Comparison of ENCODE assay signal across 8 mouse cellular contexts in genomic region chr10:88503421-88504314, GRCm38 (mm10). TPM values are rescaled to one million over a fixed set of nuclear protein-coding genes. Genes with fewer than 3 reads are reported as not detected.
DNase-seq lines count a peak whose midpoint lies in the region; ATAC-seq and TF ChIP-seq lines count a peak whose summit lies in the region.

Chpt1 (minus strand) TSS chr10:88504073.

- H3K9ac ChIP-seq in CH12.LX (ENCODE audit: insufficient read depth, low read depth) = peak within 1 kb of the TSS; percentile 70
- peak within 1 kb of the TSS; percentile 79 for H3K9ac ChIP-seq in forebrain, embryonic 11.5 days (ENCODE audit: low read length)
- peak within 1 kb of the TSS; percentile 85 for H3K9ac ChIP-seq in heart, embryonic 15.5 days
- H3K9ac ChIP-seq in liver, embryonic 15.5 days = peak within 1 kb of the TSS; percentile 64
- peak within 1 kb of the TSS; percentile 74 for H3K9ac ChIP-seq in neural tube, embryonic 12.5 days
- H3K9ac ChIP-seq in stomach, postnatal 0 days (ENCODE audit: low read length) = peak within 1 kb of the TSS; percentile 91

- H3K36me3 ChIP-seq in CH12.LX (replicated peaks in 1 of 2; ENCODE audit: control insufficient read depth in 1 of 2, insufficient read depth in 1 of 2, low read length in 1 of 2) = no peaks in the 10 kb centered on the region
- H3K36me3 ChIP-seq in forebrain, embryonic 11.5 days (ENCODE audit: control insufficient read depth, insufficient read depth, low read length) = no peaks in the 10 kb centered on the region
- no peaks in the 10 kb centered on the region for H3K36me3 ChIP-seq in heart, embryonic 15.5 days
- no peaks in the 10 kb centered on the region for H3K36me3 ChIP-seq in liver, embryonic 15.5 days (replicated peaks)
- H3K36me3 ChIP-seq in neural tube, embryonic 12.5 days = no peaks in the 10 kb centered on the region
- H3K36me3 ChIP-seq in stomach, postnatal 0 days (ENCODE audit: control insufficient read depth, insufficient read depth, low read length) = no peaks in the 10 kb centered on the region

- WGBS in forebrain, embryonic 11.5 days = under 1% methylated on average over 64 of the region's 80 CpGs
- 0% methylated on average over 57 of the region's 80 CpGs for WGBS in heart, embryonic 15.5 days
- under 1% methylated on average over 79 of the region's 80 CpGs for WGBS in liver, embryonic 15.5 days (ENCODE audit: insufficient replicate concordance)
- WGBS in neural tube, embryonic 12.5 days = under 1% methylated on average over 60 of the region's 80 CpGs
- WGBS in stomach, postnatal 0 days = under 1% methylated on average over 33 of the region's 80 CpGs

- TF ChIP-seq EP300 in CH12.LX (IDR thresholded peaks at IDR 0.05; ENCODE audit: low read length) = no peak
- no peak for TF ChIP-seq EP300 in stomach, postnatal 0 days (optimal IDR thresholded peaks at IDR 0.05)

- no peaks in the 10 kb centered on the region for H3K9me3 ChIP-seq in CH12.LX (replicated peaks; ENCODE audit: low read length)
- no peaks in the 10 kb centered on the region for H3K9me3 ChIP-seq in forebrain, embryonic 11.5 days (ENCODE audit: control insufficient read depth, low read length)
- no peaks in the 10 kb centered on the region for H3K9me3 ChIP-seq in heart, embryonic 15.5 days (replicated peaks)
- H3K9me3 ChIP-seq in liver, embryonic 15.5 days (replicated peaks) = no peaks in the 10 kb centered on the region
- H3K9me3 ChIP-seq in neural tube, embryonic 12.5 days = no peaks in the 10 kb centered on the region
- H3K9me3 ChIP-seq in stomach, postnatal 0 days (ENCODE audit: control insufficient read depth, low read length) = no peaks in the 10 kb centered on the region

- ATAC-seq in forebrain, embryonic 11.5 days (replicated peaks; ENCODE audit: low FRiP score) = peak; percentile 96
- ATAC-seq in heart, embryonic 15.5 days (replicated peaks; ENCODE audit: insufficient number of reproducible peaks, insufficient read depth, low FRiP score, low read depth) = peak; percentile 96
- ATAC-seq in liver, embryonic 15.5 days (ENCODE audit: insufficient read depth) = peak; percentile 96
- ATAC-seq in neural tube, embryonic 12.5 days (ENCODE audit: low FRiP score, low read depth) = peak; percentile 96
- ATAC-seq in stomach, postnatal 0 days (ENCODE audit: low FRiP score, low TSS enrichment) = peak; percentile 94

- in situ Hi-C loops in CH12.LX (cut with MboI; ENCODE audit: low pct_ligation_motif_present, low pct_unique_long_range_greater_than_20kb, low sequenced_read_pairs) = no loop called here

- no peak for TF ChIP-seq CTCF in CH12.LX (conservative IDR thresholded peaks at IDR 0.05 in 1 of 2, IDR thresholded peaks at IDR 0.05 in 1 of 2; ENCODE audit: low read depth in 2 of 2, low read length in 2 of 2)
- no peak for TF ChIP-seq CTCF in stomach, postnatal 0 days (IDR thresholded peaks at IDR 0.05; ENCODE audit: low read depth)

- peaks cover 5% of the 10 kb centered on the region for H3K27me3 ChIP-seq in CH12.LX (replicated peaks)
- no peaks in the 10 kb centered on the region for H3K27me3 ChIP-seq in forebrain, embryonic 11.5 days (ENCODE audit: control insufficient read depth, insufficient read depth, low read length)
- H3K27me3 ChIP-seq in heart, embryonic 15.5 days = no peaks in the 10 kb centered on the region
- H3K27me3 ChIP-seq in liver, embryonic 15.5 days = peaks cover 8% of the 10 kb centered on the region; the same call in 1 of the 2 replicates
- no peaks in the 10 kb centered on the region for H3K27me3 ChIP-seq in neural tube, embryonic 12.5 days (replicated peaks)
- H3K27me3 ChIP-seq in stomach, postnatal 0 days (ENCODE audit: control insufficient read depth, insufficient read depth, low read length) = no peaks in the 10 kb centered on the region

- peaks cover 0 to 24% of the 10 kb centered on the region in 2 experiments; a peak in 2 of 4 replicates for H3K4me1 ChIP-seq in CH12.LX (ENCODE audit: control insufficient read depth in 1 of 2, insufficient read depth in 2 of 2)
- peaks cover 4% of the 10 kb centered on the region; the same call in 1 of the 2 replicates for H3K4me1 ChIP-seq in forebrain, embryonic 11.5 days (replicated peaks; ENCODE audit: control insufficient read depth, insufficient read depth, low read length)
- H3K4me1 ChIP-seq in heart, embryonic 15.5 days (replicated peaks) = peaks cover 22% of the 10 kb centered on the region
- H3K4me1 ChIP-seq in liver, embryonic 15.5 days (replicated peaks) = peaks cover 15% of the 10 kb centered on the region
- peaks cover 4% of the 10 kb centered on the region; the same call in 1 of the 2 replicates for H3K4me1 ChIP-seq in neural tube, embryonic 12.5 days
- 0 out of 2 replicates have a peak, but pooled peaks cover 2% of the 10 kb centered on the region for H3K4me1 ChIP-seq in stomach, postnatal 0 days (replicated peaks; ENCODE audit: control insufficient read depth, insufficient read depth)

- H3K4me3 ChIP-seq in CH12.LX (replicated peaks in 1 of 3; ENCODE audit: low read depth in 2 of 3, low read length in 2 of 3, poor library complexity in 1 of 3) = peak within 1 kb of the TSS; percentile 59 to 97 (median 74)
- peak within 1 kb of the TSS; percentile 70 for H3K4me3 ChIP-seq in forebrain, embryonic 11.5 days (ENCODE audit: low read depth, low read length)
- H3K4me3 ChIP-seq in heart, embryonic 15.5 days = peak within 1 kb of the TSS; percentile 71
- H3K4me3 ChIP-seq in liver, embryonic 15.5 days (replicated peaks) = peak within 1 kb of the TSS; percentile 67
- peak within 1 kb of the TSS; percentile 67 for H3K4me3 ChIP-seq in neural tube, embryonic 12.5 days
- H3K4me3 ChIP-seq in stomach, postnatal 0 days (ENCODE audit: low read depth, low read length) = peak within 1 kb of the TSS; percentile 73

- no peak for TF ChIP-seq RAD21 in CH12.LX (IDR thresholded peaks at IDR 0.05; ENCODE audit: low read depth, low read length)

- H3K4me2 ChIP-seq in CH12.LX (ENCODE audit: insufficient read depth, low read depth, poor library complexity, severe bottlenecking) = peak within 1 kb of the TSS; percentile 93
- peak within 1 kb of the TSS; percentile 84 for H3K4me2 ChIP-seq in forebrain, embryonic 11.5 days (ENCODE audit: low read depth, low read length, severe bottlenecking)
- H3K4me2 ChIP-seq in heart, embryonic 15.5 days = peak within 1 kb of the TSS; percentile 87
- H3K4me2 ChIP-seq in liver, embryonic 15.5 days = peak within 1 kb of the TSS; percentile 95
- H3K4me2 ChIP-seq in neural tube, embryonic 12.5 days (replicated peaks) = peak within 1 kb of the TSS; percentile 81
- peak within 1 kb of the TSS; percentile 80 for H3K4me2 ChIP-seq in stomach, postnatal 0 days (replicated peaks; ENCODE audit: low read depth)

- no peak within 1 kb of the TSS for H3K27ac ChIP-seq in CH12.LX (ENCODE audit: insufficient read depth, low read depth)
- no peak within 1 kb of the TSS for H3K27ac ChIP-seq in forebrain, embryonic 11.5 days (ENCODE audit: low read depth, low read length)
- peak within 1 kb of the TSS; percentile 72 for H3K27ac ChIP-seq in heart, embryonic 15.5 days
- no peak within 1 kb of the TSS for H3K27ac ChIP-seq in liver, embryonic 15.5 days (replicated peaks)
- H3K27ac ChIP-seq in neural tube, embryonic 12.5 days = peak within 1 kb of the TSS; percentile 6; the same call in 1 of the 2 replicates
- H3K27ac ChIP-seq in stomach, postnatal 0 days (replicated peaks) = peak within 1 kb of the TSS; percentile 88

- peak; percentile 68 for TF ChIP-seq POLR2A in CH12.LX (IDR thresholded peaks at IDR 0.05; ENCODE audit: low read depth, low read length)

- H3K79me2 ChIP-seq in CH12.LX (replicated peaks; ENCODE audit: control insufficient read depth, extremely low read depth, insufficient read depth, poor library complexity, severe bottlenecking) = no peaks in the 10 kb centered on the region

- peak; percentile 71 for DNase-seq in CH12.LX (ENCODE audit: extremely low read depth)
- peak; percentile 55 for DNase-seq in c-Kit-positive CD71-negative TER-119-negative erythroid progenitor cells, embryonic 14.5 days (ENCODE audit: low read depth)
- peak; percentile 96 for DNase-seq in forebrain, embryonic 11.5 days (ENCODE audit: low spot score)
- peak; percentile 90 to 97 for DNase-seq in kidney, postnatal 25 days
- peak; percentile 97 for DNase-seq in stomach, postnatal 0 days (ENCODE audit: low spot score)

- dilution Hi-C loops in CH12.LX (cut with MboI; ENCODE audit: extremely low pct_ligation_motif_present, extremely low pct_unique_long_range_greater_than_20kb, low sequenced_read_pairs) = no loop called here

TF ChIP-seq in CH12.LX, 34 proteins besides CTCF, POLR2A, EP300 and RAD21:
- peak; percentile 61; the same call in 1 of the 2 replicates for TF ChIP-seq UBTF (IDR thresholded peaks at IDR 0.05; ENCODE audit: low read depth, low read length)
- 0 out of 2 replicates have a peak, but pooled peaks have one; percentile 44 for TF ChIP-seq NELFE (IDR thresholded peaks at IDR 0.05; ENCODE audit: low read depth, low read length)
- TF ChIP-seq ZKSCAN1 (IDR thresholded peaks at IDR 0.05; ENCODE audit: borderline replicate concordance, low read depth, low read length) = no peak
- TF ChIP-seq MAX (IDR thresholded peaks at IDR 0.05; ENCODE audit: low read length) = no peak
TF ChIP-seq in CH12.LX: peak in this region for 2.

RNA-seq across cellular contexts. Expression of gene Chpt1, which starts in this region (rescaled TPM):
- total RNA-seq in CH12.LX (2012; rRNA removed) (8.0 and 8.1 TPM in 2 replicates), CH12.LX (2014; rRNA removed) (8.1 and 10.0 TPM in 2 replicates)
- 8.7 and 10.1 TPM in 2 replicates for polyA plus RNA-seq in CH12.LX (2012; ENCODE audit: insufficient read length, low read depth)
- 20.5 and 23.9 TPM in 2 replicates for polyA plus RNA-seq in forebrain, embryonic 11.5 days (2014; fragmentation: Nextera tagmentation; extraction: Ambion mirVana)
- polyA plus RNA-seq in heart, embryonic 15.5 days (2015; fragmentation: Nextera tagmentation; extraction: Ambion mirVana) = 38.3 and 46.9 TPM in 2 replicates
- 4.7 and 5.3 TPM in 2 replicates for polyA plus RNA-seq in liver, embryonic 15.5 days (2015; fragmentation: Nextera tagmentation; extraction: Ambion mirVana)
- polyA plus RNA-seq in neural tube, embryonic 12.5 days (2016; fragmentation: Nextera tagmentation; extraction: Ambion mirVana) = 19.5 and 21.2 TPM in 2 replicates
- polyA plus RNA-seq in stomach, postnatal 0 days (2015; fragmentation: Nextera tagmentation; extraction: Ambion mirVana) = 91.8 and 97.6 TPM in 2 replicates

Comparison
In these comparisons a context has a peak if more than half of its experiments do, and no peak if none do; other contexts are left out.
1. H3K27ac ChIP-seq: peak in heart, embryonic 15.5 days (single experiment), neural tube, embryonic 12.5 days (single experiment) and stomach, postnatal 0 days (single experiment); none in CH12.LX (single experiment), forebrain, embryonic 11.5 days (single experiment) and liver, embryonic 15.5 days (single experiment).
2. Peak in every context shown above with its lines, with median percentiles within 50 percentile points of each other: DNase-seq, H3K4me2 ChIP-seq, H3K4me3 ChIP-seq, H3K9ac ChIP-seq and ATAC-seq.